Mouse (Mus musculus) cortical plate, adult 2 months (tissue): Measurements from ENCODE around the gene Krtap1-3. TPM values are rescaled to one million over a fixed set of nuclear protein-coding genes. Genes with fewer than 3 reads are reported as not detected.

Source experiments
- H3K27ac ChIP-seq: fragments of 200-500 bp; 2 replicates; pipeline ENCODE4 v1.5.1; 2012; ENCODE audit warnings: low read length, control low read depth, inconsistent platforms; ENCODE audit not compliant: insufficient read depth
- H3K4me1 ChIP-seq: fragments of 200-500 bp; 2 replicates; pipeline ENCODE4 v1.6.1; 2011; ENCODE audit warnings: low read length; ENCODE audit not compliant: control insufficient read depth, insufficient read depth
- H3K4me3 ChIP-seq: fragments of 200-500 bp; 2 replicates; pipeline ENCODE4 v1.5.1; 2011; ENCODE audit warnings: mild to moderate bottlenecking, low read length, control low read depth; ENCODE audit not compliant: insufficient read depth
- CTCF ChIP-seq: fragments of 200-500 bp; IDR thresholded peaks from 2 replicates; pipeline ENCODE4 v1.5.1; 2011; ENCODE audit warnings: mild to moderate bottlenecking, control low read depth, low read length; ENCODE audit not compliant: insufficient read depth; ENCODE audit errors: extremely low read depth
- POLR2A ChIP-seq: fragments of 200-500 bp; IDR thresholded peaks from 2 replicates; pipeline ENCODE4 v1.6.1; 2011; ENCODE audit warnings: mild to moderate bottlenecking, low read length, control low read depth; ENCODE audit not compliant: insufficient read depth; ENCODE audit errors: extremely low read depth
- polyA plus RNA-seq: library from polyadenylated mRNA; depleted of rRNA; stranded (reverse); fragments of >200 nt; gene quantifications from 2 replicates; pipeline ENCODE4 v1.2.3, GENCODE M21; 2012; rRNA removed

Krtap1-3 gene
- polyA plus RNA-seq, 1 experiment, result not detected

DNA sequence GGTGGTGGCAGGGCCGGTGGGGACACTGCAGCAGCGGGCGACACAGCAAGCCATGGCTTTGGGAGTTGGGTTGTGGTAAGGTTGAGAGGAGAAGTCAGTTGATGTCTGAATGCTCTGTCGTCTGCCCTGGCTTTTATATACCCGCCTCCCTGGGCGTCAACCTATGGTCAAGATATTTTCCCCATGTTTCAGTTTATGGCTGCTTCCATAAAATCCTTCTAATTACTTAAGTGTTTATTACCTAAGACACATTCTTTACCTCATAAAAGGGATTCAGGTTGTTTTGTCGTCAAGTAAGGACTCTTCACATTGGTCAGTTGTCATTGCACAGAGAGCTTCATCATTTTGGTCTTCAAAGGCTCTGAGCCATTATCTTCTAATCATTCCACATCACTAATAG lies 24.6 kb downstream of the Krtap1-3 start, which contains the start of gene Krtap3-1:
Gene Krtap3-1 (minus strand): TSS at position 101 of the 400 bp plus-strand sequence.
- H3K4me3 ChIP-seq, result no peak within 1 kb of the TSS
- TF ChIP-seq POLR2A, result no peak
- TF ChIP-seq CTCF, result no peak
- no peaks in the 10 kb centered on the region for H3K4me1 ChIP-seq
- no peak within 1 kb of the TSS for H3K27ac ChIP-seq

DNA sequence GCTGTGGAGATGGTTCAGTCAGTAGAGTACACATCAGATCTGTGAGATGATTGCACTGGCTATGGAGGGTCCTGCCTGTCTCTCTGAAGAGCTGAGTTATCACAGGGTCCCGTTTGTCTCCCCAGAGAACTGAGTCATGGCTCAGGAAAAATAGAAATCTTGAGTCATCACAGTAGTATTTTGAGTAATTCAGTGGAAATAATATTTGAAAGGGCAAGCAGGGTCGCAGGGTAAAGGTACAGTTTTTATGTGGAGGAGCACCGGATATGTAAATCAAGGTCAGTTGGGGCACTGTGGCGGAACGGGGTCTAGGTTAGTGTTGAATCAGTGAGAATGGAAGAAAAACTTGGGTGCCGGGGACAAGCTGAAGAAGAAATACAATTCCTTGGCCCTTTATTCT lies 28.6 kb downstream of the Krtap1-3 start:
- H3K4me1 ChIP-seq, result no peaks in the 10 kb centered on the region; the same call in 1 of the 2 replicates

DNA sequence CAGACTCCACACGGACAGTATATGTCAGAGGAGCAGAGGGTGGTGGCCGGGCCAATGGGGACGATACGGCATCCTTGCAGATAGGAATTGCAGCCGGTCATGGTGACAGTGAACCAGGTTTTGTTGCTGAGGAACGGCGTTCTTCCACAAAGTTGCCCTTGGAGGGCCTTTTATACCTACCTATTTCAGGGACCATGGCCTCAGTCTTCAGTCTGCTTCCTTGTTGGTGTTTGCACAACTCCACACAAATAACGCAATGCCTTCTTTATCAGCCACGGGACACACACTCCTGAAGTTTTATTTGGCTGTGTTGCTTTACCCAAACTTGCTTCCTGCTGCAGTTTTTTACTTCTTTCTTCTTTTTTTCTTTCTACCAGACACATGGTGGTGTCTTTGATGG lies 31.8 kb downstream of the Krtap1-3 start, which contains the start of gene Gm11939:
Gene Gm11939 (minus strand): TSS at position 101 of the 400 bp plus-strand sequence.
- TF ChIP-seq POLR2A (no peak), CTCF (no peak)
- Histone ChIP-seq H3K4me3 (no peak within 1 kb of the TSS), H3K27ac (no peak within 1 kb of the TSS), H3K4me1 (no peaks in the 10 kb centered on the region; the same call in 1 of the 2 replicates)

More for the DNA sequence above, 28.6 kb downstream of the Krtap1-3 start:
- Histone ChIP-seq H3K27ac (no peak overlapping the region), H3K4me3 (no peak overlapping the region)
- TF ChIP-seq CTCF, result no peak
- TF ChIP-seq POLR2A, result no peak

DNA sequence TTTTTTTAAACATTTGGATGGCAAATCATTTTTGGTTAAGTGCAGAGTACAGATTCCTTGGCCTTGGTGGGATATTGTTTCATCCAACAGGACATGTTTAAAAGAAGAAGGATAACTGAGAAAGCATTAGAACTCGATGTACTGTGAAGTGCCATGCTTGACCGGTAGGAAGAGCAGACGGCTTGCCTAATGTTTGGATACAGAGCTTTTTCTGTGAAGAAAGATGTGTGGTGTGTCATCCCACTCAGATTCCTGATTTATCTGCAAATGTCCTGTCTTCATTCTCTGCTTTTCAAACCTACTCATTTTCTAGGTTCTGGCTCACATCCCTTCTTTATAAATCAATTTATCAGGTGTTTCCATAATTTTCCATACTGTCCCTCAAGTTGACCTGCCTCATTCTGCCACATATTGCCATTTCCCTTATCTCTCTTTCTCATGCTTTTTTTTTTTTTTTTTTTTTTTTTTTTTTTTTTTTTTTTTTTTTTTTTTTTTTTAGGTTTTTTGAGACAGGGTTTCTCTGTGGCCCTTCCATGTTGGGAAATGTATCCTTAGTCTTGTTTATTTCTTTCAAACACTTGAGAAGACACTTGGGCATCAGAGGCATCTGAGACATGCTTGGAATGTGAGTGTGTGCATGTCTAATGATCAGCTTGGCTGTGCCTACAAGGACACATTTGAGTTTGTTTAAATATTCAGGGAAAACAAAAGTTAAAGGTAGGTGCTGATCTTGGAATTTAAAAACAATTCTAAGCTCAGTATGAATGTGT lies 33.0 kb downstream of the Krtap1-3 start:
- no peak overlapping the region for H3K27ac ChIP-seq
- TF ChIP-seq POLR2A, result no peak
- no peak for TF ChIP-seq CTCF
- H3K4me1 ChIP-seq, result no peaks in the 10 kb centered on the region; the same call in 1 of the 2 replicates
- H3K4me3 ChIP-seq, result no peak overlapping the region

DNA sequence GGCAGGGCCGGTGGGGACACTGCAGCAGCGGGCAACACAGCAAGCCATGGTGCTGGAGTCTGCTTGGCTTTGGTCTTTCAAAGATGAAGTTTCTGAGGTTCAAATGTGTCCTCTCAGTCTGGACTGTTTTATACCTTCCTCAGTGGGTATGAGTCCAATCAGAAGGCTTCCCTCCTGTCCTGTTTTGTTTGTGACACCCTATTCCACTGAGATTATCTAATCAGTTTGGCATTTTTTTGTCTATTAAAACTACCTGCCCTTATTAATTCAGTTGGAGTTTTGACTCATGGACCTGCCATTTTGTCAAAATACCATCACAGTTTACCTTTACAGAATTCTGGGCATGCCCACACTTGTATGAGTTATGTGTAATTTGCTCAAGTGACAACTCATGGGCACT lies 34.4 kb downstream of the Krtap1-3 start, which contains the start of gene Krtap3-2:
Gene Krtap3-2 (minus strand): TSS at position 101 of the 400 bp plus-strand sequence.
- Histone ChIP-seq H3K27ac (no peak within 1 kb of the TSS), H3K4me1 (no peaks in the 10 kb centered on the region; the same call in 1 of the 2 replicates), H3K4me3 (no peak within 1 kb of the TSS)
- TF ChIP-seq POLR2A, result no peak
- no peak for TF ChIP-seq CTCF

DNA sequence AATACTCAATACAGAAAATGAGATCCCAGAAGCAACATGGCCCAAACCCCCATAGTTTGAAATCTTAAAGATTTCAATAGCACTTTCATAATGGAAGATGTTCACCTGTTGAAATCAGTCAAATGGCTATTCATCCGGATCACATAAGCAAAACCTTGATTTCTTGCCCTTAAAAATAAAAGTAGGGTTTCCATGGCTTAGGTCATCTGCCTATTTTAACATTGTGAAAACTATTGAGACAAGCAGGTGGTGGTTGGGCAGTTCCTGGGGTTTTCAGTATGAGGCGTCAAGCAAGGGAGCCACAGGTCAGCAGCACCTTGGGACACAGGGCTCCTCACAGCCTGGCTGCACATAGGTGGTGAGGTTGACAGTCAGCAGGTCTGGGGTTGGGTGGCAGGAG lies 34.9 kb downstream of the Krtap1-3 start:
- H3K4me1 ChIP-seq, result no peaks in the 10 kb centered on the region; the same call in 1 of the 2 replicates
- TF ChIP-seq CTCF (no peak), POLR2A (no peak)
- no peak overlapping the region for H3K4me3 ChIP-seq
- H3K27ac ChIP-seq, result no peak overlapping the region

DNA sequence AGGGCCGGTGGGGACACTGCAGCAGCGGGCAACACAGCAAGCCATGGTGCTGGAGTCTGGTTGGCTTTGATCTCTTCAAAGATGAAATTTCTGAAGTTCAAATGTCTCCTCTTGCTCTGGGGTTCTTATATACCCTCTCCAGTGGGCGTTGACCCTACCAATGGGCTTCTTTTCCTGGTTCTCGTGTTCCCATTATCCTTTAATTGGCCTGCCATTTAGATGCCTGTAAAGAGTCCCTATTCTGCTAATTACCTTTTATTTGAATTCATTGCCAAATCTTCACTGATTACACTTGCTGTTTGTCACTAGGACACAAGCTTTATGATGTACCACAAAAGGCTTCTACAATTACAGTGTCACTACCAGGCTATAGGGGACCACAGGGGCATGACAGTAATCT lies 40.4 kb downstream of the Krtap1-3 start, which contains the start of gene Krtap3-3:
Gene Krtap3-3 (minus strand): TSS at position 101 of the 400 bp plus-strand sequence.
- TF ChIP-seq CTCF (no peak), POLR2A (no peak)
- H3K4me3 ChIP-seq, result no peak within 1 kb of the TSS
- no peak within 1 kb of the TSS for H3K27ac ChIP-seq
- H3K4me1 ChIP-seq, result no peaks in the 10 kb centered on the region

DNA sequence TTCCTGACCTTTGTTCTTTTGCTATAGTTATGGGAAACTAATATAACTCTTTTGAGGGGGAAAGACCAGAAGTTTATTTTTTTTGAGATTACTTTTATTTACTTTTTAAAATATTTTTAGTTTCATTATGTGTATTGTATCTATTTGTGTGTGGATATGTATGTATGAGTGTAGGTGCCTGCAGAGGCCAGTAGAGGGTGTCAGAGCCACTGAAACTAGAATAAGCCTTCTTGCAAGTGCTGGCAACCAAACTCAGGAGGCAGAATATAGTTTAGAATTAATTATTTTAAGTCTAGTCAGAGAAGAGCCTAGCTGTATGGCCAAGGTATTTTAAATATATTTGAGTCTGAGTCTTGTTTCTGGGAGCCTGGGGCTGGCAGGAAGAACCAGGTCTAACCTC lies 43.2 kb downstream of the Krtap1-3 start:
- TF ChIP-seq POLR2A, result no peak
- TF ChIP-seq CTCF, result no peak
- H3K27ac ChIP-seq, result no peak overlapping the region
- H3K4me3 ChIP-seq, result no peak overlapping the region
- no peaks in the 10 kb centered on the region for H3K4me1 ChIP-seq

Other genes with a start within 250 kb of the Krtap1-3 start
- gene Krt27, start 240.2 kb downstream of the Krtap1-3 start, polyA plus RNA-seq, result not detected in 2 replicates
- gene Krt28, start 216.4 kb downstream of the Krtap1-3 start, polyA plus RNA-seq, result 0.15 and 0.25 TPM in 2 replicates
- gene Krt10, start 202.0 kb downstream of the Krtap1-3 start, polyA plus RNA-seq, result 10.5 and 12.9 TPM in 2 replicates
- 16.4 and 16.9 TPM in 2 replicates for gene Krt12, start 169.1 kb downstream of the Krtap1-3 start, polyA plus RNA-seq
- 0.06 and 0.13 TPM in 2 replicates for gene Krt20, start 153.2 kb downstream of the Krtap1-3 start, polyA plus RNA-seq
- not detected in 2 replicates for gene Krt23, start 98.2 kb downstream of the Krtap1-3 start, polyA plus RNA-seq
- gene Krt39, start 70.0 kb downstream of the Krtap1-3 start, polyA plus RNA-seq, result not detected in 2 replicates
- not detected in 2 replicates for gene Krt40, start 48.2 kb downstream of the Krtap1-3 start, polyA plus RNA-seq
- not detected in 2 replicates for gene Krtap3-3, start 40.5 kb downstream of the Krtap1-3 start, polyA plus RNA-seq
- gene Krtap3-2, start 34.5 kb downstream of the Krtap1-3 start, polyA plus RNA-seq, result not detected in 2 replicates
- not detected in 2 replicates for gene Gm11939, start 31.9 kb downstream of the Krtap1-3 start, polyA plus RNA-seq
- not detected in 2 replicates for gene Krtap3-1, start 24.7 kb downstream of the Krtap1-3 start, polyA plus RNA-seq
- not detected in 2 replicates for gene Krtap1-5, start 10.3 kb downstream of the Krtap1-3 start, polyA plus RNA-seq
- gene Krtap1-4, start 7.7 kb downstream of the Krtap1-3 start, polyA plus RNA-seq, result not detected in 2 replicates
- not detected in 2 replicates for gene Krtap9-3, start 6.8 kb upstream of the Krtap1-3 start, polyA plus RNA-seq
- gene Gm11938, start 12.0 kb upstream of the Krtap1-3 start, polyA plus RNA-seq, result not detected in 2 replicates
- gene Gm11937, start 18.9 kb upstream of the Krtap1-3 start, polyA plus RNA-seq, result not detected in 2 replicates
- not detected in 2 replicates for gene Krtap2-4, start 23.5 kb upstream of the Krtap1-3 start, polyA plus RNA-seq
- gene Gm11562, start 29.1 kb upstream of the Krtap1-3 start, polyA plus RNA-seq, result not detected in 2 replicates
- not detected in 2 replicates for gene Krtap4-1, start 36.9 kb upstream of the Krtap1-3 start, polyA plus RNA-seq
- not detected in 2 replicates for gene Krtap4-2, start 43.7 kb upstream of the Krtap1-3 start, polyA plus RNA-seq
- not detected in 2 replicates for gene Krtap4-7, start 52.8 kb upstream of the Krtap1-3 start, polyA plus RNA-seq
- not detected in 2 replicates for gene Gm11555, start 58.9 kb upstream of the Krtap1-3 start, polyA plus RNA-seq
- not detected in 2 replicates for gene Gm11563, start 67.6 kb upstream of the Krtap1-3 start, polyA plus RNA-seq
- not detected in 2 replicates for gene Krtap4-6, start 74.6 kb upstream of the Krtap1-3 start, polyA plus RNA-seq
- gene Gm14190, start 99.4 kb upstream of the Krtap1-3 start, polyA plus RNA-seq, result not detected in 2 replicates
- gene Gm14180, start 143.0 kb upstream of the Krtap1-3 start, polyA plus RNA-seq, result not detected in 2 replicates
- gene Gm11595, start 181.6 kb upstream of the Krtap1-3 start, polyA plus RNA-seq, result not detected in 2 replicates
- not detected in 2 replicates for gene Krtap4-8, start 189.4 kb upstream of the Krtap1-3 start, polyA plus RNA-seq
- gene Krtap4-9, start 193.9 kb upstream of the Krtap1-3 start, polyA plus RNA-seq, result not detected in 2 replicates
- not detected in 2 replicates for gene Gm11596, start 202.1 kb upstream of the Krtap1-3 start, polyA plus RNA-seq
- not detected in 2 replicates for gene Gm11569, start 207.6 kb upstream of the Krtap1-3 start, polyA plus RNA-seq
- gene Gm11554, start 213.1 kb upstream of the Krtap1-3 start, polyA plus RNA-seq, result not detected in 2 replicates
- gene Krtap4-13, start 218.6 kb upstream of the Krtap1-3 start, polyA plus RNA-seq, result not detected in 2 replicates
- gene Gm11564, start 224.3 kb upstream of the Krtap1-3 start, polyA plus RNA-seq, result not detected in 2 replicates
- gene 2300003K06Rik, start 246.7 kb upstream of the Krtap1-3 start, polyA plus RNA-seq, result not detected in 2 replicates